Mouse (Mus musculus): ENCODE measurements around the gene F12. TPM values are rescaled to one million over a fixed set of nuclear protein-coding genes. Genes with fewer than 3 reads are reported as not detected.
A peak's percentile ranks its signal among the peaks of the same experiment; 100 is the strongest.

The F12 gene
- polyA plus RNA-seq, 1 experiment from 2014 or later = 0.05 TPM

DNA sequence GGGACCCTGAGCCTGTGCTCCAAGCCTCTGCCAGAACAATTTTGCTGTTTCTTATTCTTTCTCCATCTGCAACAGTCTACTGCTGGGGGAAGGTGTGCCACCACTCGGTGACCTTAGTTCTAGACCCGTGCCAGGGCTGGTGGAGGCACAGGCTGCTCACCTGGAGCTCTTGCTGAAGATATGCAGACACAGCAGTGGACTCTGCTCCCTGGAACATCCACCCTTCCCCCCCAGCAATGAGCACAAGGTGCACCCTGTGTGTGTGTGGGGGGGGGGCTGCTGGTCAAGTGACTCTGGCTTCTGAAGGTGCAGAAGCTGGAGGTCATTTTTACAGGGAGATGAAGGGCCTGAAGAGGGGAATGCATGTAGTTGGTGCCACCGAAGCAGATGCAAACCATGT lies 35.9 kb downstream of the F12 start:
- no peaks in the 10 kb centered on the region for H3K27me3 ChIP-seq (ENCODE audit: insufficient read depth, low read length)
- no peaks in the 10 kb centered on the region for H3K36me3 ChIP-seq (ENCODE audit: insufficient read depth, low read length)
- H3K4me3 ChIP-seq (replicated peaks; ENCODE audit: low read depth, low read length) = no peak overlapping the region
- DNase-seq (ENCODE audit: low spot score) (no peak), ATAC-seq (replicated peaks; ENCODE audit: low FRiP score, low read depth) (peak; percentile 90)
- peak overlapping the region; percentile 62 for H3K27ac ChIP-seq
- WGBS = 70% methylated on average over 3 of the region's 3 CpGs
- no peak for TF ChIP-seq CTCF (IDR thresholded peaks at IDR 0.05; ENCODE audit: low read depth)
- H3K9ac ChIP-seq (ENCODE audit: low read depth, low read length) = no peak overlapping the region
- no peak overlapping the region for H3K4me2 ChIP-seq (ENCODE audit: low read length)
- H3K9me3 ChIP-seq (replicated peaks; ENCODE audit: low read length) = no peaks in the 10 kb centered on the region
- H3K4me1 ChIP-seq (replicated peaks; ENCODE audit: insufficient read depth, low read length) = no peaks in the 10 kb centered on the region

DNA sequence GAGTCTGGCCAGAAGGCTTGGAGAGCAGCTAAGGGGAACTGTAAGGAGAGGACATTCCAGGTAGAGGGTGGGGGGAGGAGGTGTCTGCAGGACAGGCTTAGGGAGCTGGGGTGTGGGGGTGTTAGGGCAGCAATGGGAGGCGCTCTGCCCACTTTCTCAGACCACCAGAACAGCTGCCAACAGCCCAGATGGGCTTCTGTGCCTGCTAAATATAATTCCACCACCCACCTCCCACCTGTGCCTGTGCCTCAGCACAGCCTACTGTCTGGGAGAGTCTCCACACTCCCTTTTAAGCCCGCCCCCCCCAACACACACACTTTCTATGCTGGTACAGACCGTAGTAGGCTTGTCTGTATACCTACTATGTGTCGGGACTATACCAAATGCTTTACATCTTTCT lies 44.8 kb downstream of the F12 start:
- Histone ChIP-seq H3K9me3 (replicated peaks; ENCODE audit: low read length) (no peaks in the 10 kb centered on the region), H3K27me3 (ENCODE audit: insufficient read depth, low read length) (0 out of 2 replicates have a peak, but pooled peaks cover 15% of the 10 kb centered on the region), H3K36me3 (ENCODE audit: insufficient read depth, low read length) (no peaks in the 10 kb centered on the region), H3K4me2 (ENCODE audit: low read length) (no peak overlapping the region), H3K4me1 (replicated peaks; ENCODE audit: insufficient read depth, low read length) (no peaks in the 10 kb centered on the region), H3K4me3 (replicated peaks; ENCODE audit: low read depth, low read length) (no peak overlapping the region), H3K27ac (no peak overlapping the region), H3K9ac (ENCODE audit: low read depth, low read length) (no peak overlapping the region)
- no peak for ATAC-seq (replicated peaks; ENCODE audit: low FRiP score, low read depth)
- TF ChIP-seq CTCF (IDR thresholded peaks at IDR 0.05; ENCODE audit: low read depth) = no peak
- WGBS = 74% methylated on average over 4 of the region's 4 CpGs
- no peak for DNase-seq (ENCODE audit: low spot score)

DNA sequence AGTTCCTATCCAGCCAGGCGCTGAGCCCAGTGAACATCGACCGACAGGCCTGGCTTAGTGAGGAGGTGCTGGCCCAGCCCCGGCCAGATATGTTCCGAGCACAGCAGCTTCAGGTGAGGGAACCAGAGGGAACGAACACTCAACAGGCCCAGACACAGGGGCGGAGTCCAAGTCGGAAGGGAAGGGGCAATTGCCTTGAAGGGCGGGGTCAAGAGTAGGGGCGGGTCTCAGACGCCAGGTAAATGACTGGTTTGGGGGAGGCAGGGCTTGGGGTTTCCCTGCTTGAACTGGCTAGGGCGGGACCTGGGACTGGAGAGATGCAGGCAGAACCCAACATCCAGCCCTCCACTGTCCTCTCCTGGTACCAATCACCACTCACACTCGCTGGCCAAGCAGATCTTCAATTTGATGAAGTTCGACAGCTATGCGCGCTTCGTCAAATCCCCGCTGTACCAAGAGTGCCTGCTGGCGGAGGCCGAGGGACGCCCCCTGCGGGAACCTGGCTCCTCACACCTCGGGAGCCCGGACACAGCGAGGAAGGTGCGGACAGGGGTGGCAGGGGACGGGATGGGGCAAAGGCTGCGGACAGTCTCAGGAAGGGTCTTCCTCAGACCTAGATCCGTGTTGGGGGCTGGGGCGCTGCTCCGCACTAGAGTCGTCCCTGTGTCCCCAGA lies 47.5 kb downstream of the F12 start:
- TF ChIP-seq CTCF (IDR thresholded peaks at IDR 0.05; ENCODE audit: low read depth) = peak; percentile 32; the same call in 1 of the 2 replicates
- peak; percentile 4 for DNase-seq (ENCODE audit: low spot score)
- peak overlapping the region; percentile 43 for H3K4me2 ChIP-seq (ENCODE audit: low read length)
- H3K27ac ChIP-seq = no peak overlapping the region
- H3K27me3 ChIP-seq (ENCODE audit: insufficient read depth, low read length) = 0 out of 2 replicates have a peak, but pooled peaks cover 15% of the 10 kb centered on the region
- peak; percentile 80 for ATAC-seq (replicated peaks; ENCODE audit: low FRiP score, low read depth)
- no peak overlapping the region for H3K4me3 ChIP-seq (replicated peaks; ENCODE audit: low read depth, low read length)
- WGBS = 9% methylated on average over 32 of the region's 32 CpGs
- H3K36me3 ChIP-seq (ENCODE audit: insufficient read depth, low read length) = no peaks in the 10 kb centered on the region
- H3K4me1 ChIP-seq (replicated peaks; ENCODE audit: insufficient read depth, low read length) = no peaks in the 10 kb centered on the region
- no peak overlapping the region for H3K9ac ChIP-seq (ENCODE audit: low read depth, low read length)
- H3K9me3 ChIP-seq (replicated peaks; ENCODE audit: low read length) = no peaks in the 10 kb centered on the region

DNA sequence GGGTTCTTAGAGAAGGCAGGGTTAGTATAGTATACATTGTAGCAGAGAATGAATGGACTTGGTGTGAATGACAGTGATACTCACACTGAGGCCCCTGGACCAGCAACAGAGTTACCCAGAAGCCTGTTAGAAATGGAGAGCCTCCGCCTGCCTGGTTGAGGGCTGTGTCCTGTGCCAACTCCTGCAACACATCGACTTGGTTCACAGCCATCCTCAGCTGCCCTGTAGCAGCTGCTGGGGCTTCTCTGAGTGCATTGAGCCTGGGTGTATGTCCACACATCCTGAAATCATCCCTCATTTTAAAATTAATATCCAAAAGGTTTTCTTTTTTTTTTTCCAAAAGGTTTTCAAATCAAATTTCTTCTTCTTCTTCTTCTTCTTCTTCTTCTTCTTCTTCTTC lies 50.7 kb downstream of the F12 start:
- no peak overlapping the region for H3K27ac ChIP-seq
- H3K4me3 ChIP-seq (replicated peaks; ENCODE audit: low read depth, low read length) = no peak overlapping the region
- H3K4me1 ChIP-seq (replicated peaks; ENCODE audit: insufficient read depth, low read length) = no peaks in the 10 kb centered on the region
- no peak overlapping the region for H3K9ac ChIP-seq (ENCODE audit: low read depth, low read length)
- 0 out of 2 replicates have a peak, but pooled peaks cover 15% of the 10 kb centered on the region for H3K27me3 ChIP-seq (ENCODE audit: insufficient read depth, low read length)
- no peak for TF ChIP-seq CTCF (IDR thresholded peaks at IDR 0.05; ENCODE audit: low read depth)
- ATAC-seq (replicated peaks; ENCODE audit: low FRiP score, low read depth) = no peak
- 76% methylated on average over 2 of the region's 2 CpGs for WGBS
- no peak for DNase-seq (ENCODE audit: low spot score)
- no peak overlapping the region for H3K4me2 ChIP-seq (ENCODE audit: low read length)
- H3K9me3 ChIP-seq (replicated peaks; ENCODE audit: low read length) = no peaks in the 10 kb centered on the region
- no peaks in the 10 kb centered on the region for H3K36me3 ChIP-seq (ENCODE audit: insufficient read depth, low read length)

DNA sequence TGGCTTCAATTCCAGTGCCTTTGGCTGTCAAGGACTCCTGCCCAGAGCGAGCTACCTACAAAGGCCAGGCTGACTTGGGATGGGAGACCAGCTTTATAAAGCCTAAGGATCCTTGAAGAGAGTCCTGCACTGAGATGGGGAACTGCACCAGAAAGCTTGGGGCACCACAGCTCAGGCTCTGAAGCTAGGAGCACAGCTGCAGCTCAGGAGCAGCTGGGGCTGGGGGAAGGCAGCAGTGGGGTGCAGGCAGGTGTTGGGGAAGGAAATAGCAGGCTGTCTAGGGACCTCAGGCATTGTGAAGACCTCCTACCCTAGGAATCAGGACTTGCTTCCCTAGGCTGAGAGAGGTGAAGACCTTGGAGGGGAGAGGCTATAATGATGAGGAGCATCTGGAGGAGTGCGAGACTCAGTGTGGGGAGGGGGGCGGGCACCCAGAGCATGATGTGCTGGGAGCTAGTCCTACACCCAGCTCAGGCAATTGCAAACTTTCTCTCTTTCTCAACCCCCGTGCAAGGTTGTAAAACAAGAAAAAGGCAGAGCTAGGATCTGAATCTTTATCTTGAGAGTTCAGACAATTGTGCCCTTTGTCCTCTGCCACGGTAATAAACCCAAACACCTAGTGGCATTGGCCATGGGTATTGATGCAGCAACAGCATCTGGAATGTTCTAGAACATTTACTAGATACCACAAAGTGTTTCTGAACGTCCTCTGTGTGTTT lies 52.2 kb downstream of the F12 start:
- Histone ChIP-seq H3K36me3 (ENCODE audit: insufficient read depth, low read length) (no peaks in the 10 kb centered on the region), H3K27me3 (ENCODE audit: insufficient read depth, low read length) (0 out of 2 replicates have a peak, but pooled peaks cover 11% of the 10 kb centered on the region), H3K9ac (ENCODE audit: low read depth, low read length) (no peak overlapping the region), H3K9me3 (replicated peaks; ENCODE audit: low read length) (no peaks in the 10 kb centered on the region), H3K4me2 (ENCODE audit: low read length) (no peak overlapping the region), H3K4me3 (replicated peaks; ENCODE audit: low read depth, low read length) (no peak overlapping the region), H3K4me1 (replicated peaks; ENCODE audit: insufficient read depth, low read length) (no peaks in the 10 kb centered on the region), H3K27ac (no peak overlapping the region)
- WGBS = 52% methylated on average over 6 of the region's 6 CpGs
- no peak for DNase-seq (ENCODE audit: low spot score)
- no peak for ATAC-seq (replicated peaks; ENCODE audit: low FRiP score, low read depth)
- no peak for TF ChIP-seq CTCF (IDR thresholded peaks at IDR 0.05; ENCODE audit: low read depth)

DNA sequence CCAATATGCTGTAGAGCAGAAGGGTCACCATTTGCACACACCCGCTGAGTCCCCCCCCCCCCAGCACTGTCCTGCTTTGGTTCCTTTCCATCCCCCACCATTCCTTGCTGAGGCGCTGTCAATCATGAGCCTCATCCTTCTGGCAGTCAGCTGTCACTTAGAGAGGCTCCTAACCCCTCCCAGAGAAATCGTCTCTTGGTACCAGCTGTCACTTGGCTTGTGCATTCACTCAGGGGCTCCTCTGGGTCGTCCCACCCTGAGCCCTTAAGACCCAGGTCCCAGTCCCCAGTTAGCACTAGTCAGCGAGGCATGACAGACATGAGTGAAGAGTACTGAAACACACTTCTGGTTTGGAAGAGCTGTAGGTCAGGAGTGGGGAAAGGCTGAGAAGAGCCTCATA lies 54.9 kb downstream of the F12 start:
- Histone ChIP-seq H3K4me2 (ENCODE audit: low read length) (no peak overlapping the region), H3K9ac (ENCODE audit: low read depth, low read length) (no peak overlapping the region), H3K9me3 (replicated peaks; ENCODE audit: low read length) (no peaks in the 10 kb centered on the region), H3K4me3 (replicated peaks; ENCODE audit: low read depth, low read length) (no peak overlapping the region), H3K27me3 (ENCODE audit: insufficient read depth, low read length) (no peaks in the 10 kb centered on the region), H3K27ac (no peak overlapping the region), H3K4me1 (replicated peaks; ENCODE audit: insufficient read depth, low read length) (no peaks in the 10 kb centered on the region), H3K36me3 (ENCODE audit: insufficient read depth, low read length) (no peaks in the 10 kb centered on the region)
- ATAC-seq (replicated peaks; ENCODE audit: low FRiP score, low read depth) (no peak), DNase-seq (ENCODE audit: low spot score) (no peak)
- 58% methylated on average over 5 of the region's 5 CpGs for WGBS
- TF ChIP-seq CTCF (IDR thresholded peaks at IDR 0.05; ENCODE audit: low read depth) = no peak
